Mouse (Mus musculus): ENCODE measurements around the gene Pdzd2.
"Not testable (repeated sequence)": the region's sequence is repeated elsewhere in the genome, so short reads cannot be mapped to it uniquely, and the experiment has no call there.

Pdzd2 gene

DNA sequence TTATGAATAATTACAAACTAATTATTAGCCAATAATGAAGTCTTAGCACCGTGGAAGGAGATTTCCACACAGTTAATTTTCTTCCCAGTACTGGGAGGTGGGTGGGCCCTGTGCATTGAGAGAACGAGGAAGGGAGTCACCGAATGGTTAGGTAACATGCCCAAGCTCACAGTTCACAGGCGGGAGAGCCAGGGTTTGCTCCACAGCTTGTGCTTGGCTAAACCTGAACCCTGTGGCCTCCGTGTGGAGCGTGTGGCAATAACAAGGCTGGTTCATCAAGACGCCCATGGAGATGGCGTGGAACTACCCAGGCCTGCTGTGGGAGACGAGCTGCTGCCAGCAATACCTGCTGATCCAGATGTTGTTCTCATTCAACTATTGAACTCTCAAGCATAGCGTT is 361.9 kb downstream of the Pdzd2 start:
- no peak for DNase-seq (ENCODE audit: low spot score in 2 of 2)

DNA sequence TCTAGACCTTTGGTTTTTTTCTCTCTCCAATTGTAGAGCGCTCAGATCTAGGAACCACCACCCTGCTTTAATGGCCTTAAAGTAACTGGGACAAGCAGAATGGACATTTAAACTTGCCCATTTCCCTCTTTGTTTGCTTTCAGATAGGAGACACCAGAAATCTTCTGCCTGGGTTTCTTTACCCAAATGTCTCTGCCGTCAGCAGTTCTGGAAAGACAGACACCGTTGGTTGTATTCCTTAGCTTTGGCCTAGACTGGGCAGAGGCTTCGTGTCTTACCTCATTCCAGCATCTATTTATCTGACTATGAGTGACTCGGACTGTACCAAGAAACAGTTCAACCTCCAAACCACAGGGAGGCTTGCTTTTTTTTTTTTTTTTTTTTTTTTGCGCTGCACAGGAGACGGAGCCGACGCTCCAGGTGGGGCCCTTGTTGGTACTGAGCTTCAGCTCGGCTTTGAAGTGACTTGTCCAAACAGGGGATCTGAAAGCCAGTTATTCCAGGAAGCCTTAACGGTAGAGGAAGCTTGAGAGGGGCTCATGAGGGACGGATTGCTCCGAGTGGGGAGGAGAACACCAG is 363.1 kb downstream of the Pdzd2 start:
- no peak for DNase-seq (ENCODE audit: low spot score in 2 of 2)

DNA sequence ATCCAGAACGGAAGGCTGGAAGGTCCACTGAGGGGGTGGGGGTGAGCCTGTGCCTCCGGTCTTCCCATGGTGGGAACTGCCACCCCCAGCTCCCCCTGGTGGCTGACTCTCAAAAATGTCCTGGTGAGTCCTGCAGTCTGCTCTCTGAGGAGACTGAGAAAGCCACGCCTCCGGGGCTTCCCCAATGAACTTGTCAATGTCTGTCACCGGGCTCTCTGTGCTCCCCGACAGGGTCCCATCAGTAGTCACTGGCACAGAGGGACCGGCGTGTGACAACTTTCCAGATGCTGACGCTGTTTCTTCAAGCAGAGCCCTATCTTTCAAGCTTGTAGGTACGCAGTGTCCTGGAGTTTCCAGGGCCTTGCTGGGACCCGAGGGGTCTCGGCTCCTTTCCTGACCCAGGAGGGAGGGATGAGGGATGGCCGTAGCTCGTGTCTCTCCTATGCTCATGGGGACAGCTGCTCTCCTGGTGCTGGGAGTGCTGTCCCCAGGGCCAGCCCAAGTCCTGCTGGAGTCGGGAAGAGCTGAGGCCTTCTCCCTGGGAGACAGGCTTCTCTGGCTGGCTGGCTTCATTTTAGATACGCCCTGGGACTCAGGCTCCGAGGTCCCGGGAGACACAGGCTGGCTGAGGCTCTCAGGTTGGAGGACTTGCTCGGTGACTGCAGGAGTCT is 363.9 kb downstream of the Pdzd2 start:
- peak; percentile 63 to 83 for DNase-seq (ENCODE audit: low spot score in 2 of 2)

DNA sequence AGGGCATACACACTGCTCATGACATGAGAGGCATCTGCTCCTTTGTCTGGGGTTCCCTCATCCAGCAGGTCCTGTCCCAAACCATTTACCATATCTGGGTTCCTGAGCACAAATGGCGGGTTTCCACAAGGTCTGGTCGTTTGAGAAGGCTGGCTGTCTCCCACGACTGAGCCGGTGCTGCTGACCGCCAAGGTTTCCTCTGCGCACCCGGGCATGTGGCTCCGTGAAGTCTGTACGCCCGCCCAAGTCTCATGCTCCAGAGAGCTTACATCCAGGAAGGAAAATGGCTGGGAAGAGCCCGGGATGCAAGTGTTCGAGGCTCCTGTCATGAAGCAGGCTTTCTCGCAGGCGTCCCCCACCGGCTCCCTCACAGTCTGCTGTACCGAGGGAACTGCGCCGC is 364.8 kb downstream of the Pdzd2 start:
- no peak for DNase-seq (ENCODE audit: low spot score in 2 of 2)

DNA sequence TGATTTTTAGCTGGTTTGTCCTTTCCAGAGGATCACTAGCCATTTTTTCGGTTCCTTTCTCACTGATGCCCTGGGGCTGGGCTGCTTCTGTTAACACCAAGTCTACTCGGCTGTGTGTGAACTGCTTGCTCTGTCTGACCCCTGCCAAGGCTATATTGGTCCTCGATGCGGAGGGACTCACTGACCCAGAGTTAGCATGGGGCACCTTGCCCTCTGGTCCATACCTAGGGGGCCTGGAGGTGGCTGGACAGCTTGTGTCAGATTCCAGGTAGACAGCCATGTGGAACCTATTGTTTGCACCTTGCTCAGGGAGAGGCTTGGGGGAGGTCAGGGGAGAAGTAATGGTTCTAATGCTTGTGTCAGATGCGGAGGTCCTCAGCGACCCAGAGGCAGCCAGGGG is 365.8 kb downstream of the Pdzd2 start:
- no peak for DNase-seq (ENCODE audit: low spot score in 2 of 2)

DNA sequence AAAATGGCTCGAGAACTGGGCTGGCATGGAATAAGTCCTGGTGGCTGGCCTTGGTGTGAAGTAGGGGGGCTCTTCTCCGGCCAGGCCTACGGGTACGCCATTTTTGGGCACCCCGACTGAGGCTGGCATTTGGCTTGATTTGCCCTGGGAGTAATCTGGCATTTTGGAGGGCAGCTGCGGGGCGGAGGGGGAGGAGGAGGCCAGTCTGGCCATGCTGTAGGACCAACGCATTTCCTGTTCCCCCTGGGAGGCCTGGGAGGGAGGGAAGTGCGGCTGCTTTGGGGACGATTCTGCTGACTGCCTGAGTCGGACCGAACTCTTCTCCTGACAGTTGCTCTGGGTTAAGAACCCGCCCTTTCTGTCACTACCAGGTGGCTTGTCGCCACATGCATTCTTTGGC is 366.2 kb downstream of the Pdzd2 start:
- no peak for DNase-seq (ENCODE audit: low spot score in 2 of 2)

DNA sequence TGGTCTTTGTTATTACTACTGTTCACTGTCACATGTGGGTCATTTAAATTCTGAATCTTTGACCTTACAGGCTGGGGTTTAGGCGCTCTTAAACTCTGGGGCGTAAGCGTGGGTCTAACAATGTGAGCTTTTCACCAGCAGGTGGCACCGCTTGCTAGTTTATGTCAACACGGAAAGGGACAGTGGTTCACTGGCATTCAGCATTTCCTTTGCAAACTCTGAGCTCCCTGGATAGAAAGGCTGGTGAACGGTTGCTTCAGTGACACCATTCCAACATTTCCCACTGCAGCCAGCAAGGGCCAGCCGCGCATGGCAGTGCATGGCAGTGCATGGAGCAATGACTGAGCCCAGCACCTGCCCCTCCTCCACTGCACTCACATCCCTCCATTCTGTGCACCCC is 368.5 kb downstream of the Pdzd2 start:
- peak in 1 of 2 experiments; percentile 73 for DNase-seq (ENCODE audit: low spot score in 2 of 2)

DNA sequence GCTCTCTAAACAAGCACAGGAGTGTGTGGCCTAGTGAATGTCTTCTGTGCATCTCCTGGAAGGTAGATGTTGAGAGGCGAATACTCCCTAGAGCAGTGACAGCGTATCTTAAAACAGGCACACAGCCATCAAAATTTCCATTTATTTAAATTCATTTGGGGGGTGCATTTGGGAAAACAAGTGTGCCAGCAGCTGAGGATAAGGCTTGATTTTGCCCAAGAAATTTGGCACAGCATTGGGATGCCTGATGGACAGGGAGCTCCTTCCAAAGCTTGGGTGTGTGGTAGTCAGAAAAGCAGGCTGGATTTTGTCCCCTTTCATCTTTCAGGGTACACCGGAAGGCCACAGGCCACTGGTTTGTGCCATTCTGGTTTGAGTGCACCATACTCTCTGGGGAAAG is 369.6 kb downstream of the Pdzd2 start:
- no peak for DNase-seq (ENCODE audit: low spot score in 2 of 2)

DNA sequence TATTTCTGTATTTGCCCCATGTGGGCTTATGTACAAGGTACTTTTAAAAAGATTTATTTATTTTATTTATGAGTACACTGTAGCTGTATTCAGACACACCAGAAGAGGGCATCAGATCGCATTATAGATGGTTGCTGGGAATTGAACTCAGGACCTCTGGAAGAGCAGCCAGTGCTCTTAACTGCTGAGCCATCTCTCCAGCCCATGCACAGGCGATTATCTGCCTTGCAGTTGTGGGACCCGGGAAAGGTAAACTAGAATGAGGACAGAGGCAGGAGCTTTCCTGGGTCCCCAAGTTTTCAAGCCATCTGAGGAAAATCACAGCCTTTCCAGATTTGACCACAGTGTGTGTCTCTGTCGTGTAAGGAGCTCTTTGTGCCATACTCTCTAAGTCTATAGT is 370.9 kb downstream of the Pdzd2 start:
- no peak for DNase-seq (ENCODE audit: low spot score in 2 of 2)

DNA sequence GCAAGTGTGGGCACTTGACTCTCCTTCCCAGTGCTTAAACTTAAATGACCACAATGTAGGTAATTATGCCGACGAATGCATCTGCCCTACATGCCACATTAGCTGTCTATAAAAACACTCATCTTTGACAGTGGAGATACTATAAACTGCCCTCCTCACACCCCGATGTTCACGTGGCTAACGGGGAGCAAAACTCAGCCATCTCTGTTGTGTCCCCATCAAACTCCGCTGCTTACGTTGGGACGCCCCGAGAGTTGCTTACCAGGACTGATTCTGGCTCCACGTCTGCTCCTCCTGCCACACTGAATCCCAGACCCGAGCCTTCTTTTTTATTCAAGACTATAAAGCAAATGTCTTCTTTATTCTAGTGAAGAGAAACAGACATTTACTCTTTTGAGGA is 371.4 kb downstream of the Pdzd2 start:
- no peak for DNase-seq (ENCODE audit: low spot score in 2 of 2)

DNA sequence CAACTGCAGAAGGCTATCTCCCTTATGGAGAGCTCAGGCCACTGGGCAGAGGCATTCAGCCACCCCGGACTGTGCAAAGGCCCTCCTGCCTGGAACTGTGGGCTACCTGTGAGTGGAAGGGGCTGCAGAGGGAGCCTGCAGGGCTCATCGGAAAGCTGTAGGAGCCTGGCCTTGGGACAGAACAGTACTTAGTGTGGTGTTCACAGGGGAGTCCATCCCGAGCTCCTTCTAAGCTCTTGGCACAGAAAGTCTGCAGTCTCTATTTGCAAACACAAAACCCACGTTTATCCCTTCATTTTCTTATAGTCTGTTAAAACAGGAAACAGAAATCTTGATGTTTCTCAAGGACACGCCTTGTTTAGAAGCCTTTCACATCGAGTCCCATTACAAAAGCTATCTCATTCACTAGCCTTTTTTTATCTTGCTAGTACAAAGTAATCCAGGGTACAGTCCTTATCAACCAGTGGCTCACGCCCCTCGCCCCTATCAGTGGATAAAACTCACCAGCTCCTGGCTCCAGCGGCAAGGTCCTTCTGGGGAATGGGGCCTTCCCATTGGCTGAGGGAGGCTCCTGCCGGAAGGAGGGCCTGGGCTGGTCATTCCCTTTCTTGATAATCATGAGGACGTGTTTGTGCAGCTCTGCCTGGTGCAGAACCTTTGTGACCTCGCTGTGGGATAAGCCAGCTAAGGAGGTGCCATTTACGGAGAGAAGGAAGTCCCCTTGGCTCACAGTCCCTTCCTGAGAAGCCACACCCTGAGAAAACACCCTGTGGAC is 372.2 kb downstream of the Pdzd2 start:
- DNase-seq (ENCODE audit: low spot score in 2 of 2): no peak

DNA sequence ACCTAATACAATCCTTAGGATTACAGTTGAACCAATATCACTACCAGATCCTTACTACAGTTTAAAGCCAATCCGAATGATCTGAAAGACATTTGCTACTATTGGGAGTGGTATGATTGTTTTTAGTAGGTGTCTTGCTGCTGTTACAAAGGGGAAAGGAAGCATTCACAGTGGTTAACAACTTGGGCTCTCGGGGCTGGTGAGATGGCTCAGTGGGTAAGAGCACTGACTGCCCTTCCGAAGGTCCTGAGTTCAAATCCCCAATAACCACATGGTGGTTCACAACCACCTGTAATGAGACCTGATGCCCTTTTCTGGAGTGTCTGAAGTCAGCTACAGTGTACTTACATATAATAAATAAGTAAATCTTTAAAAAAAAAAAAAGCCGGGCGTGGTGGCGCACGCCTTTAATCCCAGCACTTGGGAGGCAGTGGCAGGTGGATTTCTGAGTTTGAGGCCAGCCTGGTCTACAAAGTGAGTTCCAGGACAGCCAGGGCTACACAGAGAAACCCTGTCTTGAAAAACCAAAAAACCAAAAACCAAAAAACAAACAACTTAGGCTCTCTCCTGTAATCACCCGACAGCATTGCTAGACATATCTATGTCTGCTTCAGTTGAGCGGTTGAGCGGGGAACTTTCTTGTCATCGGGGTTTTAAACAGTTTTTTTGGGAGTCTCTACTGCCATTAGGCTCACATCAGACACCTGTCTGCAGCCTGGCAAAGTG is 373.0 kb downstream of the Pdzd2 start:
- not testable (repeated sequence) for DNase-seq (ENCODE audit: low spot score in 2 of 2)

DNA sequence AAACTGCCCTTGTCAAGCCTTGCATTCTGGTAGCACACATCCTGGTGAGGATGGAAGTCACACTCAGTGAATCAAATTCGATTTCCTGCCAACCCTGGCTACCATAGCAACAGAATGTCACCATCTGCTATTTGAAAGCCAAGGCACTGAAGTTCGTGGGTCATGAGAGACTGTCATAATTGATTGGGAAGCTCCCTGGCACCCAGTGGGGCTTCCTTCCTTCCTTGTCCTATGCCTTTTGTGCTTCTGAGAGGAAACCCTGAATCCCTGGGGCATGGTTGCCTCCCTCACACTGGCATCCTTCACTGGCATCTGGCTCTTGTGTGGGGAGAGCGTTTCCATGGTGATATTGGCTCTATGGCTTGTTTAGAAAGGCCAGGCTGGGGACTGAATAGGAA is 373.7 kb downstream of the Pdzd2 start:
- DNase-seq (ENCODE audit: low spot score in 2 of 2): peak in 1 of 2 experiments; percentile 78

DNA sequence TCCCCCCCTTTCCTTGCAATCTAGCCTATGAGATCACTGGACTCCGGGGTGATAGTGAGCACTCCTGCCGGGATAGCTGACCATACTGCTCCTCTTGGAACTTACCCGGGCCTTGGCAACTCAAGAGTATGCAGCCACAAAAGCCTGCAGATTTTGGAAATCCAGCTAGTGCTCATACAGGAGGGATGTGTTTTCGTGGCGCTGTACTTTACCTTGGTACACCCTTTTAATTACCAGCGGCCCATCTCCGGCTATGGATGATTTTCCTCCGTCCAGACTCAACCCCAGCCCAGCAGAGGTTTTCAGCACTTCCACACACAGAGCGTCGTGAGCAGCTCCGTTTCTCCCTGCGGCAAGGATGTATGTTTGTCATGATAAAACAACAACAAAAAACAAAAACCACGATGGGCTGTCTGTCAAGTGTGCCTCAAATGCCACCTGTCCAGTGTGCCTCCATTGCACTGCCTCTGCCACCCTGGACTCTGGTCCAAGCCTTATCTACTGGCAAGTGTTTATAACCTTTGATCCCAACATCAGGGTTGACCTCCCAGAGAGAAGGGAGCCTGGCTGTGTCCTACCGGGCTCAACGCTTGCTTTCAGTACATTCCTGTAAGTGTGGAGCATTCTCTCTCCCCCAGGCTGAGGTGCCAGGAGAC is 374.2 kb downstream of the Pdzd2 start:
- DNase-seq (ENCODE audit: low spot score in 2 of 2): no peak

DNA sequence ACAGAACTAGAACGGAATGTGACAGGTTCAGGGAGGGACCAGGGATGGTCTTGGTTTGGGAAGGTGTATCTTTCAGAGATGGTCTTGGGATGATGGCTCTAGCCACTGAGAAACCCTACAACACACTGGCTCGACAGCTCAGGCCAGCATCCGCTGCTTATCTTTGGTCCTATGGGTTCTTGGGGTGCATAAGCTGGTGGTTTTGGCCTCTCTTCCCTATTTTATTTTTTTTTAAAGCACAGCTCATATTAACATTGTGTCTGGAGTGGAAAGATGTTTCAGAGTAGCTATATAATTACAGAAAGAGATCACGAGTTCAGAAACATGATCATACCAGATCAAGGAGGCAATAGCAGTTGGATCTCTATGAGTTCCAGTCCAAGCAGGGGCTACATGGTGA is 375.6 kb downstream of the Pdzd2 start:
- no peak for DNase-seq (ENCODE audit: low spot score in 2 of 2)

DNA sequence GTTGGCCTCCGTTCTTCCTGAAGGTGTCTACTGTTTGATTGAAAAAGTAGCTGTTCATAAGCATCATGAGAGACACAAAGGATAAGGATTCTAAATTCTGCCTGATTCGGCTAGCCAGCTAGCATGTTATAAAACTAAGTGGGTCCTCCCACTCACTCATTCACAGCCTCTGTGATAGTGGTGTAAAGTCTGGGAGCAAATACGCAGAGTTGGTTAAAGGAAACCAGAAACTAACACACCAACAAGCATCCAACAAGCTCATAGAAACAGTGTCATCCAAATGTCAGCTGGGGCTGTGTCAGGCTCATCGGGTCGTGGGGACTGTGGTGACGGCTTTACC is 377.1 kb downstream of the Pdzd2 start:
- no peak for DNase-seq (ENCODE audit: low spot score in 2 of 2)

DNA sequence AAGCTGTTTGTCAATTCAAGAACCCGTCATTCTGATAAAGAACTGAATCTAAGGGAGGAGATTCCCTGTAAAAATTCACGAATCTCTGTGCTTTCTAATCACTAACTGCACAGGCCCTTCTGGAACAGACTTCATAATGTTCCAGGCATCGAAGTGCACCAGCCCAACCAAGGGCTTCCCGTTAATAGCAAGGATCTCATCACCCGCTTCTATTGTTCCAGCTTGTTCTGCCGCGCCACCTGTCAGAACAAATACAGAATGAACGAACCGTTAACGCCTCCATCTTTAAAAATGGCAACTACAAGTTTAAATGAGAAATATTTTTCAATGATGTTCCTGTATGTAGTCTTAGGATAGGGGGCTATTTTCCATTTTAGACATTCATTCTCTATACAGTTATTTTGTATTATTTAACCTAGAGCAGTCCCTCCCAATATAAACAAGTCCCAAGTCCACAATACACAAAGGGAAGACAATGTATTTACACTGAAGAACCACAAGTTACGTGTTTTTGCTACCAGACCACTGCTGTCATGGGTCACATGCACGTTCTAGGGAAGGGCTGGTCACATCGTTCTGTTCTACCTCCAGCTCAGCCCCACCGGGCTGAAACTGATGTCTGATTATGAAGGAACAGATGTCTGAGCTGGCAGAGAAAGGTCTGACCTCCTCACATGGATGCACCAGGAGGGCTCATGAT is 377.6 kb downstream of the Pdzd2 start:
- no peak for DNase-seq (ENCODE audit: low spot score in 2 of 2)

DNA sequence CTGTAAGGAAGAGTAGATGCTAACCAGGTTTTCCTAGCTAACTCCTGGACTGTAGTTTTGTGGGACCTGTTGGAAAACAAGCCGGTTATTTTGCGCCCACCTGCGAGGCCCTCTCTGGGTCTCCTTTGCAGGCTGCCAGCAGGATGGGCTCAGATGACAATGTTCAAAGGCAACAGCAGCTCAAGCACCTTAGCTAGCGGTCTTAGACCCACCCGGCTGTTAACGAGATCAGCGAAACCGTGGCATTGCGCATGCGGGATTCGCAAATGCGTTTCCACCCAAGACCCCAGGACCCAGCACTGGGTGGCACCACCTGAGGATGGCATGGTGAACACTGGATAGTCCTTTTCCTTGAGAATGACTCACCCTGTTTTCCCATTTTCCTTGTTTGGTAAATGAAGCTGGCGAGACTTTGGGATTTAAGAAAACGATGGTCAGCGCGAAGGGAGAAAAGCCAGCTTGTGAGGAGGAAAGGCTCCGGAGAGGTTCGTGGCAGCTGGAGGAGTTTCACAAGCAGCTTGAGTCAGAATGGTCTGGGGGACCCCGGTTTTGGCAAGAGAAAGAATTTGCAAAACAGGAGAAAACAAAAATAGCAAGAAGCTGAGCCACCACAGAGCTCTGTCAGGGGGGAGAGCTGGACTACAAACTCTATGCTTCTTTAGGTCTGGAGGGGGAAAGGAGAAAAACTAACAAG is 379.1 kb downstream of the Pdzd2 start:
- DNase-seq (ENCODE audit: low spot score in 2 of 2): no peak

DNA sequence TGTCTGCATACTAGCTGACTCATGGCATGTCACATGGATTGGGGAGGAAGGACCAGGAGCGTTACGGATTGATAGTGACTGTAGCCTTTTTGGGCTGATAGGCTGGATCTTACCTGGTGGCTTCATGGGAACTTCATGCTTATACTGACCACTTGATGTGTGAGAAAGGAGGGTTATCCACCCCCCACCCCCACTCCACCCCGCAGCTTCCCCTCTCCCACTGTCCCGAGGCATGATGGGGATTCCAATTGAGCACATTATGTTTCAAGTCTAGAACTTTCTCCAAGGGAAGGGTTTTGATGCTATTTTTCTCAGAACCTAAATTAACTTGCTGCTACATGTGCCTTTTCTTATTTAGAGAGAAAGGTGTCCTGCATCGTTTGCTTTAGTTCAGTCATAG is 381.3 kb downstream of the Pdzd2 start:
- no peak for DNase-seq (ENCODE audit: low spot score in 2 of 2)

DNA sequence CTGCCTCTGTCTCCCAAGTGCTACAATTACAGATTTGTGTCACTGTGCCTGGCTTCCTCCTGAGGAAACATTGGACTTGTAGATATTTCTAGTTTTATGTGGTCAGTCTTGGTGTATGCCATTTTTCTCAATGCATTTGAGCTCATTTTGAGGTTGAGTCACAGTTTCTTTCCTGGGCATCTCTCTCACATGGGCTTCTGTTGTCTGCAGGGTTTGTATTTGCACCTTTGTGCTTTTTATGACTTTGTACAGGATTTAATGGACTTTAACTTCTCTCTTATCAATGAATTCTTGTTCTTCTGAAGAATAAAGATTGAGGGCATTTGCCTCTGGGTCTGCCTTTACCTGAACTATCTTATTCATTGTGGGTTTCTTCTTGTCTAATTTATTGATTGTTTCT is 382.3 kb downstream of the Pdzd2 start:
- no peak for DNase-seq (ENCODE audit: low spot score in 2 of 2)

DNA sequence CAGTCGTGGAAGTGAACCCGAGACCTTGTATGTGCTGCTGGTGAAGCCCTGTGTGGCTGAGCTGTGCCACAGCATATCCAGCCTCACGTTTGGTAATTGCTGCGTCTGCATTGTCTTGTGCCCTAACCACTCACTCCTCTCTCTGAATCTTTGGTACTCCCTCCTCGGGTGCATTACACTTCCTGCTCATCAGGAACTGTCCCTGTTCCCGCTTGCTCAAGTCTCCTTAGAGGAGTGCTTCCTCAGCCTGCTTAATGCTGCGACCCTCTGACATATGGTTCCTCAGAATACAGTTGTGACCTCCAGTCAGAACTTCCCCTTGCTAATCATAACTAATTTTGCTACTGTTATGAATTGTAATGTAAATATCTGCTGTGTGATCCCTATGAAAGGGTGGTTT is 383.8 kb downstream of the Pdzd2 start:
- DNase-seq (ENCODE audit: low spot score in 2 of 2): no peak
